ENCODE assay signal across 9 mouse cellular contexts in genomic region chr6:120324295-120324927, GRCm38 (mm10). TPM values are rescaled to one million over a fixed set of nuclear protein-coding genes. Genes with fewer than 3 reads are reported as not detected.
DNase-seq lines count a peak whose midpoint lies in the region; ATAC-seq and TF ChIP-seq lines count a peak whose summit lies in the region.
"Had no signal": no experiment of that assay in that cellular context is flagged by ENCODE, and none has a peak within 500 bp of the region (broad histone marks: within the 10 kb centered on the region; RNA-seq: fewer than 3 reads in every experiment).

No protein-coding gene starts in this region.

- no peak for ATAC-seq in forebrain, embryonic 11.5 days (replicated peaks; ENCODE audit: low FRiP score)
- no peak for ATAC-seq in forebrain, embryonic 13.5 days
- peak; percentile 81 for ATAC-seq in common myeloid progenitor, adult 5-6 weeks (replicated peaks; ENCODE audit: low read depth, poor library complexity, severe bottlenecking)
- ATAC-seq in granulocyte monocyte progenitor cell, adult 5-6 weeks (replicated peaks; ENCODE audit: poor library complexity, severe bottlenecking): peak; percentile 63

- DNase-seq in forebrain, embryonic 11.5 days (ENCODE audit: low spot score): peak; percentile 71
- peak; percentile 84 for DNase-seq in WW6 (ENCODE audit: low read depth, low spot score)
- peak; percentile 50 to 67 for DNase-seq in layer of hippocampus, adult 2 months (ENCODE audit: low spot score in 2 of 2)
- peak; percentile 57 for DNase-seq in lung, postnatal 25 days (ENCODE audit: low spot score)
- DNase-seq in right cerebral cortex, postnatal 4 days: peak; percentile 75

- no peaks in the 10 kb centered on the region for H3K27me3 ChIP-seq in forebrain, embryonic 11.5 days (ENCODE audit: control insufficient read depth, insufficient read depth, low read length)
- no peaks in the 10 kb centered on the region for H3K27me3 ChIP-seq in forebrain, embryonic 13.5 days
- H3K27me3 ChIP-seq: midbrain, embryonic 12.5 days had no signal

- peak; percentile 96 for TF ChIP-seq CTCF in layer of hippocampus, adult 2 months (conservative IDR thresholded peaks at IDR 0.05)

- no peak overlapping the region for H3K9ac ChIP-seq in forebrain, embryonic 11.5 days (ENCODE audit: low read length)
- H3K9ac ChIP-seq in forebrain, embryonic 13.5 days: no peak overlapping the region
- H3K9ac ChIP-seq: midbrain, embryonic 12.5 days had no signal

- H3K36me3 ChIP-seq in forebrain, embryonic 11.5 days (ENCODE audit: control insufficient read depth, insufficient read depth, low read length): no peaks in the 10 kb centered on the region; the same call in 1 of the 2 replicates
- H3K36me3 ChIP-seq in forebrain, embryonic 13.5 days (ENCODE audit: poor library complexity, severe bottlenecking): peaks cover 24% of the 10 kb centered on the region

- H3K9me3 ChIP-seq in forebrain, embryonic 11.5 days (ENCODE audit: control insufficient read depth, low read length): no peaks in the 10 kb centered on the region
- H3K9me3 ChIP-seq in forebrain, embryonic 13.5 days (replicated peaks): no peaks in the 10 kb centered on the region
- H3K9me3 ChIP-seq: midbrain, embryonic 12.5 days had no signal

- no peak overlapping the region for H3K4me3 ChIP-seq in forebrain, embryonic 11.5 days (ENCODE audit: low read depth, low read length)
- no peak overlapping the region for H3K4me3 ChIP-seq in forebrain, embryonic 13.5 days
- H3K4me3 ChIP-seq in layer of hippocampus, adult 2 months: no peak overlapping the region
- H3K4me3 ChIP-seq: midbrain, embryonic 12.5 days had no signal

- 31% methylated on average over 6 of the region's 6 CpGs for WGBS in forebrain, embryonic 11.5 days
- 31% methylated on average over 6 of the region's 6 CpGs for WGBS in forebrain, embryonic 13.5 days

- no peak overlapping the region for H3K4me2 ChIP-seq in forebrain, embryonic 11.5 days (ENCODE audit: low read depth, low read length, severe bottlenecking)
- H3K4me2 ChIP-seq in forebrain, embryonic 13.5 days: no peak overlapping the region
- H3K4me2 ChIP-seq: midbrain, embryonic 12.5 days had no signal

- H3K27ac ChIP-seq in forebrain, embryonic 11.5 days (ENCODE audit: low read depth, low read length): no peak overlapping the region
- H3K27ac ChIP-seq in forebrain, embryonic 13.5 days: no peak overlapping the region
- H3K27ac ChIP-seq in layer of hippocampus, adult 2 months: no peak overlapping the region
- H3K27ac ChIP-seq: midbrain, embryonic 12.5 days had no signal

- H3K4me1 ChIP-seq in forebrain, embryonic 11.5 days (replicated peaks; ENCODE audit: control insufficient read depth, insufficient read depth, low read length): no peaks in the 10 kb centered on the region
- H3K4me1 ChIP-seq in forebrain, embryonic 13.5 days: no peaks in the 10 kb centered on the region
- H3K4me1 ChIP-seq: midbrain, embryonic 12.5 days had no signal

RNA-seq across cellular contexts. Expression of gene B4galnt3, which starts 30.1 kb away (rescaled TPM):
- polyA plus RNA-seq in forebrain, embryonic 11.5 days (2014; fragmentation: Nextera tagmentation; extraction: Ambion mirVana): not detected in 2 replicates
- 0.13 TPM in 1 of 2 replicates, not detected in the other for polyA plus RNA-seq in forebrain, embryonic 13.5 days (2015; fragmentation: Nextera tagmentation; extraction: Ambion mirVana)
- not detected in 2 replicates for total RNA-seq in common myeloid progenitor, adult 5-6 weeks (2017)
- not detected in 2 replicates for total RNA-seq in granulocyte monocyte progenitor cell, adult 5-6 weeks (2014; fragmentation: Nextera tagmentation)
- total RNA-seq in granulocyte monocyte progenitor cell, adult 5-6 weeks (2017): not detected in 2 replicates
- total RNA-seq in layer of hippocampus, adult 2 months (2021): under 1 TPM; 0.15 to 0.67 TPM

RNA-seq across cellular contexts. Expression of gene D330020A13Rik, which starts 30.2 kb away (rescaled TPM):
- polyA plus RNA-seq in forebrain, embryonic 11.5 days (2014; fragmentation: Nextera tagmentation; extraction: Ambion mirVana): not detected in 2 replicates
- polyA plus RNA-seq in forebrain, embryonic 13.5 days (2015; fragmentation: Nextera tagmentation; extraction: Ambion mirVana): 0.15 TPM in 1 of 2 replicates, not detected in the other
- total RNA-seq in common myeloid progenitor, adult 5-6 weeks (2017): not detected in 2 replicates
- not detected in 2 replicates for total RNA-seq in granulocyte monocyte progenitor cell, adult 5-6 weeks (2014; fragmentation: Nextera tagmentation)
- not detected in 2 replicates for total RNA-seq in granulocyte monocyte progenitor cell, adult 5-6 weeks (2017)
- total RNA-seq in layer of hippocampus, adult 2 months (2021): not detected
- polyA plus RNA-seq: midbrain, embryonic 12.5 days had no signal

RNA-seq across cellular contexts. Expression of gene Kdm5a, which starts 39.5 kb away (rescaled TPM):
- polyA plus RNA-seq in forebrain, embryonic 11.5 days (2014; fragmentation: Nextera tagmentation; extraction: Ambion mirVana): 53.8 and 58.6 TPM in 2 replicates
- 55.5 and 59.6 TPM in 2 replicates for polyA plus RNA-seq in forebrain, embryonic 13.5 days (2015; fragmentation: Nextera tagmentation; extraction: Ambion mirVana)
- total RNA-seq in common myeloid progenitor, adult 5-6 weeks (2017): 134 and 155 TPM in 2 replicates
- total RNA-seq in granulocyte monocyte progenitor cell, adult 5-6 weeks (2014; fragmentation: Nextera tagmentation): 30.9 and 42.5 TPM in 2 replicates
- 70.2 and 81.0 TPM in 2 replicates for total RNA-seq in granulocyte monocyte progenitor cell, adult 5-6 weeks (2017)
- total RNA-seq in layer of hippocampus, adult 2 months (2021): 10 to 100 TPM; 43.3 to 47.3 TPM

RNA-seq across cellular contexts. Expression of gene Ccdc77, which starts 39.8 kb away (rescaled TPM):
- polyA plus RNA-seq in forebrain, embryonic 11.5 days (2014; fragmentation: Nextera tagmentation; extraction: Ambion mirVana): 29.2 and 30.2 TPM in 2 replicates
- polyA plus RNA-seq in forebrain, embryonic 13.5 days (2015; fragmentation: Nextera tagmentation; extraction: Ambion mirVana): 19.2 and 20.3 TPM in 2 replicates
- total RNA-seq in common myeloid progenitor, adult 5-6 weeks (2017): 36.1 and 59.4 TPM in 2 replicates
- 18.6 and 21.6 TPM in 2 replicates for total RNA-seq in granulocyte monocyte progenitor cell, adult 5-6 weeks (2014; fragmentation: Nextera tagmentation)
- total RNA-seq in granulocyte monocyte progenitor cell, adult 5-6 weeks (2017): 32.6 and 32.7 TPM in 2 replicates
- 1 to 10 TPM; 4.7 to 6.8 TPM for total RNA-seq in layer of hippocampus, adult 2 months (2021)

Comparison
In these comparisons a context has a peak if more than half of its experiments do, and no peak if none do; other contexts are left out.
1. ATAC-seq: peak in common myeloid progenitor, adult 5-6 weeks (single experiment) and granulocyte monocyte progenitor cell, adult 5-6 weeks (single experiment); none in forebrain, embryonic 11.5 days (single experiment) and forebrain, embryonic 13.5 days (single experiment).
2. Peak in every context shown above with its lines, with median percentiles within 50 percentile points of each other: DNase-seq.